Mouse (Mus musculus) G1E-ER4 (cell line): ENCODE results near the gene Nelfb. TPM values are rescaled to one million over a fixed set of nuclear protein-coding genes. Genes with fewer than 3 reads are reported as not detected.

Source experiments
- GATA1 ChIP-seq: IDR thresholded peaks from one replicate; pipeline ENCODE4 v1.8.0; 2012; ENCODE audit warnings: low read length, inconsistent platforms
- polyA plus RNA-seq: library from polyadenylated mRNA; stranded (reverse); fragments of >175 nt; gene quantifications from 2 replicates; pipeline ENCODE4 v1.2.3, GENCODE M21; 2012

The Nelfb gene
- polyA plus RNA-seq, 1 experiment = 34.1 TPM

DNA sequence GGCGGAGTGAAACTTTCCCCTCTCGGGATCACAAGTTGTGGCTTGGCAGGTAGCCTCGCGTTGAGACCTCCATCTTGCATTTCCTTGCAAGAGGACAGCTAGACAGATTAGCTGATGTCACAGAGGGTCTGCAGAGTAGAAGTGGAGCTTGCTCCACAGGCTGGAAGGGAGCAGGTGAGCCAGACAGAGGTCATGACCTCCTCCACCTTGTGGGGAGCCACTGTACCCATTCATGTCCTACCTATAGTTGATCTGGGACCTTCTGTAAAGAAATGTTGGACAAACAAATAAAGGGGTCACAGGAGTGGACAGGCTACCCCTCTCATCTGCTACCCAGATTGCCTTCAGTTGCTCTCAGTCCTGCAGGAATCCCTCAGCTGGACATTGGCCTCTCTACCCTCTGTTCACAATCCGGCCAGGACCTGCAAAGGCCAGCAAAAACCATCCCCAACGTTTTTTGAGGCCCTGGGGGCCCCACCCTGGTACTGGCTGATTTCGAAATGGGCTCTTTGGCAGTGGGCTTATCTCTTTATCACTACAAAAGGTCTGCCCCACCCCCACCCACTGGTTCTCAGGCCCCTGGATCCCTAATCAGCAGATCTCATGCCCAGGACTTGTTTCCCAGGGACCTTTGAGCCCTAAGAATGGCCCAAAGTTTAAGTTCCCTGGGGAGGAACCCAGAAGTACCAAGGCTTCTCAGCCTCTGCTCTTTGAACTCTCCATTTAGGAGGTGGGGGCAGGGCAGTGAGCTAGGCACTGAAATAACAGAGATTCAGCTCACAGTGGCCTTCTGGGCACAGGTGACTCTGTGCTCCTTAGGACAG is 36.2 kb downstream of the Nelfb start:
- no peak for TF ChIP-seq GATA1

DNA sequence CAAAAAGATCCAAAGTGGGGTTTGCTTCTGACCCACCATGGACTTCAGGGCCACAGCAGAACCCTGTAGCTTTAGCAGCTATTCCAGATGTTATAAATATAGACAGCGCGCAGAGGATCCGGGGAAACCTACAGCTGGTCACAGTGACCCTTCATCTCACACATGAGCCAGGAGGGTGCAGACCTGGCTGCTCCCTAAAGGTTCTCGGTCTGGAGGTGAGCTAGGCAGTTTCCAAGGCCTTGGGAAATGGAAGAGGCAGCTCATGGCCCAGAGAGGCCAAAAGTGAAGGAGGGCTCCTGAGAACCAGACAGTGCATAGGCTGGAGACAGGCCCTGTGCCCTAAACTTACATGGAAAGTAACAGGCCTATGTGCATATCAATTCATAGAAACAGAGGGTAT is 37.5 kb downstream of the Nelfb start:
- no peak for TF ChIP-seq GATA1

DNA sequence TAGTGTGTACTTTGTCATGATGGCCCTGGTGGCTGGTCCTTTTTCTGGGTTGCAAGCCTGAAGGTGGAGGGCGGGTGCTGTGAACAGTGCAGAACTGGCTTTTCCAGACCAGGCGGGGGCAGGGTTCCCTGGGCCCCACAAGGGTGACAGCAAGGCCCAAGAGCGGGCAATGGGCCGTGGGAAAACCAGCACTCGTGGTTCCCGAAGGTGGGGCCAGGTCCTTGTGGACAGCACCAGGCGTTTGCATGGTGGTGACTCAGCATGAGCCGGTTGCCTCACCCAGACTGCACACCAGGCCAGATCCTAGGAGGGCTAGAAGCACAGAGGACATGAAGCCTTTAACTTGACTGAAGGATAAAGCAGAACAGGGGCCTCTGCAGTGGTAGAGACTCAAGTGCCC is 38.7 kb downstream of the Nelfb start:
- no peak for TF ChIP-seq GATA1

DNA sequence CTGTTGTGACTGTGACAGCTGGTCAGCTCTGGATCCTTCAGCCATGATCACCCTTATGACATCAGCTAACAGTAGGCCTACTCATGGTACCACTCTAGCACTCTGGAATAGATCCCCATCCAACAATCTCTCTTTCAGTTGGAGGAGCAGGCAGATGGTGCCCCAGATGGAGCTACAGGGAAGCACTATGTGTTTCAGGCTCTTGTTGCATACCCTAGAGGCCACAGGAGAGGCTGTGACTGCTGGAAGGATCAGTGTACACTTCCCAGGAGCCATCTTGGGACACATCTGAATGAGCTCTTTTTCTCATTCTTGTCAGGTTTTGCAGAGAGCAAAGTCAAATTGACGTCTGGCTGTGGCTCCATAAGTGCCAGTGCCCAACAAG is 39.5 kb downstream of the Nelfb start:
- TF ChIP-seq GATA1 = no peak

DNA sequence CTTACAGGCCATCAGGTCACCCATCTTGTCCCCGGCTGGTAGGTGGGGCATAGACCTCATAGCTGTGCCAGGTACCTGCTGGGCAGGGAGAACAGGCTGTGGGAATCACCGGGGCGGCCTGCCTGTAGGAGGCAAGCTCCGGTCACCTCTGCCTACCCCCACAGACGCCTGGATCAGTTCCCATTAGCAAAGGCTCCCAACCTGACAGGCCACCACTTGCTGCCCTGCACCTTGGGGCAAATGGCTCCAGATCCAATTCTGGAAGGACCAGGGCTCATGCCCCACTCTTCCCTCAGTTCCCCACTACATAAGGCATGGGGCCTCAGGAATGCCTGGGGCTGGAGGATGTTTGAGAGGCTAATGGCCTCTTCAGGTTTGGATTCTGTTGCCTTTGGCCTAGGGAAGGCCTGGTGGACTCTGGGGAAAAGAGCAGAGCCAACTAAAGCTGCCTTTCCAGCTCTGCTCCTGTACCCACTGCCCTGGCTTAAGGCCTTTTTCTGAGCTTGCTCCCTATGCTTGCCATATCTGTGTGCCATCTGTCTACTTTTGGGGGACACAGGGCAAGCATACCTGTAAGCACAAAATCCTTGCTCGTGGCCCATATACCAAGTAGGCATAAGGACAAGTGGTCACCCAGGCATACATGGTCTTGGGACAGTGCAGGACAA is 40.1 kb downstream of the Nelfb start:
- TF ChIP-seq GATA1 = no peak

DNA sequence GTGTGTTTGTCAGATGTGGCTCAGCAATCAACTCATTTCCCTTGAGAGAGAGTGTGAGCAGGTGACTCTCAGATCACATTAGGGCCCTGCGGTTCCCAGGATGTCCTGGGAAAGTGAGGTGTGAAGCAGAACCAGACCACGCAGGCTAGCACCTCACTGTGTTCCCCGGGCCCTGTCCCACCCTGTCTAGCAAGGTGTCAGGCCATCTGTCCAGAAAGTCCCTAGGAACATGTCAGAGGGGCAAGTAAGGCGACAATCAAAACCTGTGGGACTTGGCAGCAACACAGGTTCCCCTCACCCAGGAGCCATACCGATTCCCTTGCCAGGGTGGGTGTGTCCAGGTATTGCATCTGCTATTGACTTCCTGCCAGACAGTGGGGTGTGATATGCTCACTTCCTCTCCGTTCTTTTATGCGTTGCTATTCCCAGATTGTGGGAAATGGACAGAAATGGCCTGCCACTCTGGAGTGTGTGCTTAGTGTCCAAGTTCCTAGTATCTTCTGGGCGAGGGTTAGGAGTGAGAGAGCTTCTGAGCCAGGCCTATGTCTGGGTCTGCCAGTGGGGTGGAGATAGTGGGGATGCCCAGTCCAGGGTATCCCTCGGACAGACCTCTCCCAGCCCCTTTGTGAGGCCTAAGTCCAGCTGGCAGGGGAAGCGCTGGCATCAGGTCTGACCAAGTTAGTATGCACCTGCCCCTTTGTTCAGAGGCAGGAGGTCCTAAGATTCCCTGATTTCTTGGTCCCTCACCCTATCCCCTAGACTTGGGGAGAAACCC is 40.8 kb downstream of the Nelfb start:
- no peak for TF ChIP-seq GATA1

DNA sequence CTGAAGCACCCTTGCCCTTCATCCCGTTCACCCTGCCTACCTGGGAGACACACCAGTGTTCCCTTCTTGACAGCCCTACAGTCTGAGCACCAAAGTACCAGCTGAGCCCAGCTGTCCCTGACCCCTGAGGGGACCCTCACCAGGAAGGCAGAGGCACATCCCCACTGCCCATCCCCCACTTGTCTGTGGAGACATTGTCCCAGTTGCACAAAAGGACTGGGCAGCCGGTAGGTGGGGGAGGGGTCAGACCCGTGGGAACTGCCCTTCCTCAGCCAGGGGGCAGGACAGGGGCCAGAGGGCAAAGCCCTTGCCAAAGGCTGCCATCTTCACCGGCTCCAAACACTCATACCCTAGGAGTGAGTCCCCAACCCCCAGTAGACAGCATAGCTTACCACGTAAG is 41.5 kb downstream of the Nelfb start:
- no peak for TF ChIP-seq GATA1

DNA sequence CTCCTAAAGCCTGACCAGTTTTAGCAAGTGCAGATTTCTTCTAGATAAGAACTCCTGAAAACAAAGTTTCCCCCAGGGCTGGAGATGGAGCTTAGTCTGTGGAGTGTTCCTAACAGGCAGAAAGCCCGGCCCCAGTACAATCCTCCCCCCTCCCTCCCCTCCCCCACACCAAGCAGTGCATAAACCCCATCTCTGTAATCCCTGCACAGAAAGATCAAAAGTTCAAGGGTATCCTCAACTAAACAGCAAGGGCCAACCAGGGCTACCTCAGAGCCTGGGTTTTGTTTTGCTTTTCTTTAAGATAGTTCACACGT is 42.7 kb downstream of the Nelfb start:
- TF ChIP-seq GATA1 = no peak

DNA sequence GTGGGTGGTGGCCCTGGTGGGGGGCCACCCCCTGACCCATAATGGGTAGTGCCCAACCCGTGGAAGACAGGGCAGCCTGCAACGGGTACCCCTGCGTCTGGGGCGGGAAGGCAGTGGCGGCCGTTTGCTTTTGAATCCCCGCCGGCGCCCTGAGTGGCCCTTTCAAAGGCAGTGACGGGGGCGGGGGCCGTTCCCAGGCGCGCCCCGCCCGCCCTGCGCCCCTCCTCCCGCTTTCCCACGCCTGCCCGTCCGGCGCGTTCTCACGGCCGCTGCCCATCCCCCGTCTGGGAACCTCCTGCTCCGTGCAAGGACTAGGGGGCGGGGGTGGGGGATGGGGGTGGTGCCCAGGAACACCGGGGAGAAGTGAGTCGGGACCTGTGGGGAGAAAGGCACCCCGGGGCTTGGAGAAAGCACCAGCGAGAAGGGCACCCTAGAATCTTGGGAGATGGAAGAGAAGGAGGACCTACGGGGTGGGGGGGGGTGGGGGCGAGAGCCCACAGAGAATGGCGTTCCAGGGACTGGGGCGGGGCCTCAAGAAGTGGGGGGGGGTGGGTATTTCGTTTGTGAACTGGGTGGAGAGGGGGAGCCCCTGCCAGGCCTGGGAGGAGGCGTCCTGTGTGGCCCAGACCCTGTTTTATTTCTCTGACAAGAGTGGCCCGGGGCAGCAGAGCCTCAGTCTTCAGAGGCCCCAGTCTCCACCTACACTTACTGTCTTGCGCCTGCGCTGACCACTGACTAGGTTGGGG is 43.2 kb downstream of the Nelfb start:
- no peak for TF ChIP-seq GATA1

DNA sequence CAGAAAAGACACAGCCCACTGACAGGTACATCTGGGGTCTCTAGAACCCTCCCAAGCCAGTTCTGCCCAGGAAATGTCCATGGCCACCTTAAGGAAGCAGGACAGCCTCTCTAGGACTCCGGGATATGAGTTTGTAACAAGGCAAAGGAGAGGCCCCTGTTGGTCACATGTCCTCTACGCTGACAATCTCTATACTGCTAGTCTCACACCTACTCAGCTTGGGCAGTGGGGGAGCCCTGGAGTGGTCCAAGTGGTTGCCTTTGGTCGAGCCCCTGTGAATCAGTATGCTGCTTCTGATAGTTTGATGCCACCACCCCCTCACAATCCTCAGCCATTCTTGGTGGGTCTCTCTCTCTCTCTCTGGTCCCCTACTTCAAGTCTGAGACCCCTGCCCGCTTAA is 43.8 kb downstream of the Nelfb start:
- no peak for TF ChIP-seq GATA1

DNA sequence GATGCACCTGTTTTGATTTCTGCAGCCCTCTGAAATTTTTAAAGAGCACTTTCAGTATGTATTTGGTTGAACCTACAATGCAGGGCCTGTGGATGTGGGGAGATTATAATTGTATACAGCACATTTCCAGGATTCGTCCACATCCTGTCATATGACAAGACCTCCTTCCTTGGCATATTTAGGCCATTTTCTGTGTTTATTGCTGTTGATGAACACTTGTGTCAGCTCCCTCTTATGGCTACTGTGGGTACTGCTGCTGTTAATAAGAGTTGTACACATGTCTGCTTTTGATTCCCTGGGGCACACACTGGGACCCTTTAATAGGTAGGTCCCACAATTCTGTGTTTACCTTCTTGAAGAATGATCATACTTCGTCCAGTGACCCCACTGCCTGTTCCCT is 53.6 kb downstream of the Nelfb start:
- no peak for TF ChIP-seq GATA1

DNA sequence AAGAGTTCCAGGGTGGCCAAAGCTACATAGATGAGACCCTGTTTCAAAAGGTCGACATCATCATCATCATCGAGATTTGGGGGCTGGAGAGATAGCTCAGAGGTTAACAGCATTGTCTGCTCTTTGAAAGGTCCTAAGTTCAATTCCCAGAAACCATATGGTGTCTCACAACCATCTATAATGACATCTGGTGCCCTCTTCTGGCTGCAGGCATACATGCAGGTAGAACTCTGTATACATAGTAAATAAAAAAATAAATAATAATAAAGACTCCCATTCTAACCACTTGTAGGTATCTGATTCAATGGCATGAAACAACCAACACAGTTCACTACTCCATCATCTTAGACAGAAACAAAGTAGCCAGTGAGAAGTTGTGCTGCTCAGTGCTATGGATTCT is 54.3 kb downstream of the Nelfb start:
- TF ChIP-seq GATA1 = no peak

DNA sequence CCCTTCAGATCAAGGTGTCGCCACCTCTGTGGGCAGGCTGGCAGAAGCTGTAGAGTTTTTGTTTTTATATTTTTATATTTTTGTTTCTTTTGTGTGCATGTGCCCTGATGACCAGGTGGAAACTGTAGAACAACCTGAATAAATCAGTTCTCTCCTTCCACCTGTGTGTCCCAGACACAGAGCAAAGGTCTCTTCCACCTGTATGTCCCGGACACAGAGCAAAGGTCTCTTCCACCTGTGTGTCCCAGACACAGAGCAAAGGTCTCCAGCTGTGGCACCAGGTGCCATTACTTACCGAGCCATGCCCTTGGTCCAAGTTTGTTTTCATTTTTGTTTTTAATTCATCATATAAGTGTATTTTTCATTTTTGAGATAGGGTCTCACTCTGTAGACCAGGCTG is 55.1 kb downstream of the Nelfb start:
- no peak for TF ChIP-seq GATA1

DNA sequence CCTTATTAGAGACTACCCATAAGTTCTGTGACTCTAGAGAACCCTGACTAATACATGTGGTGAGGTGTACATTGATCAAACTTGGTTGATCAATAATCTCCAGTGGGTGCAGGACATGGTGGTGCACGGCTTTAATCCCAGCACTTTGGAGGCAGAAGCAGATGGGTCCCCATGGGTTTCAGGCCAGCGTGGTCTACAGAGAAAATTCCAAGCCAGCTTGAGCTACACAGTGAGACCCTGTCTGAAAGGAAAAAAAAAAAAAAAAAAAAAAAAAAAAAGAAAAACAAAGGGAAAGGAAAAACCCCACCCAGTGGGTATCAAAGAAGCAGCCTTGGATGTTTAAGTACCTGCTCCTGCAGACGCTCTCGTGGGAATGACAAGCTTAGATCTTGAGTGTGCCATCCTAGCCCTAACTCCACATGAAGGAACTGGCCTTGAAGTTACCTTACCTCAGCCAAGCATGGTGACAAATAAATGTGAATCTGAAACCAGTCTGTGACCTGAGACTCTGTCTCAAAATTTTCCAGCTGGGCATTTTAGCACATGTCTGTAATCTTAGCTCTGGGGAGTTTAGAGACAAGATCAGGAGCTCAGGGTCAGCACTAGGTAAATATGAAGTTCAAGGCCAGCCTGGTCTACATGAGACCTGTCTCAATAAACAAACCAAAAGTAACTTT is 59.9 kb downstream of the Nelfb start:
- no peak for TF ChIP-seq GATA1

Other genes with a start within 250 kb of the Nelfb start
- 18.6 and 22.4 TPM in 2 replicates for gene Dph7, start 249.1 kb downstream of the Nelfb start, polyA plus RNA-seq
- gene Mrpl41, start 236.4 kb downstream of the Nelfb start, polyA plus RNA-seq = 27.3 and 76.2 TPM in 2 replicates
- 4.0 TPM in 2 replicates for gene Pnpla7, start 235.5 kb downstream of the Nelfb start, polyA plus RNA-seq
- 51.6 and 56.3 TPM in 2 replicates for gene Nsmf, start 157.1 kb downstream of the Nelfb start, polyA plus RNA-seq
- not detected in 2 replicates for gene Entpd8, start 131.2 kb downstream of the Nelfb start, polyA plus RNA-seq
- 0.06 and 0.18 TPM in 2 replicates for gene Noxa1, start 116.3 kb downstream of the Nelfb start, polyA plus RNA-seq
- gene Nrarp, start 30.7 kb downstream of the Nelfb start, polyA plus RNA-seq = not detected in 2 replicates
- gene Tor4a, start 14.6 kb downstream of the Nelfb start, polyA plus RNA-seq = 9.9 and 11.1 TPM in 2 replicates
- not detected in 2 replicates for gene Stpg3, start 3.1 kb upstream of the Nelfb start, polyA plus RNA-seq
- 0.09 TPM in 1 of 2 replicates, not detected in the other for gene Fam166a, start 7.3 kb upstream of the Nelfb start, polyA plus RNA-seq
- gene Tubb4b, start 13.2 kb upstream of the Nelfb start, polyA plus RNA-seq = 462 and 587 TPM in 2 replicates
- not detected in 2 replicates for gene Slc34a3, start 22.9 kb upstream of the Nelfb start, polyA plus RNA-seq
- 0.04 and 0.10 TPM in 2 replicates for gene Rnf224, start 25.3 kb upstream of the Nelfb start, polyA plus RNA-seq
- gene Rnf208, start 30.8 kb upstream of the Nelfb start, polyA plus RNA-seq = 23.1 and 29.3 TPM in 2 replicates
- not detected in 2 replicates for gene Cysrt1, start 31.0 kb upstream of the Nelfb start, polyA plus RNA-seq
- gene AL732309.1, start 35.4 kb upstream of the Nelfb start, polyA plus RNA-seq = 0.97 and 2.3 TPM in 2 replicates
- 11.3 and 16.5 TPM in 2 replicates for gene Tmem203, start 44.0 kb upstream of the Nelfb start, polyA plus RNA-seq
- gene Tprn, start 51.1 kb upstream of the Nelfb start, polyA plus RNA-seq = 56.1 and 69.7 TPM in 2 replicates
- gene Ssna1, start 60.9 kb upstream of the Nelfb start, polyA plus RNA-seq = 196 and 198 TPM in 2 replicates
- gene Anapc2, start 61.0 kb upstream of the Nelfb start, polyA plus RNA-seq = 25.4 and 26.3 TPM in 2 replicates
- not detected in 2 replicates for gene Tmem210, start 76.7 kb upstream of the Nelfb start, polyA plus RNA-seq
- not detected in 2 replicates for gene Lrrc26, start 78.4 kb upstream of the Nelfb start, polyA plus RNA-seq
- 0.09 and 0.18 TPM in 2 replicates for gene Grin1, start 107.7 kb upstream of the Nelfb start, polyA plus RNA-seq
- gene Man1b1, start 120.8 kb upstream of the Nelfb start, polyA plus RNA-seq = 18.5 and 26.0 TPM in 2 replicates
- 5.0 and 7.6 TPM in 2 replicates for gene Dpp7, start 144.9 kb upstream of the Nelfb start, polyA plus RNA-seq
- 36.3 and 46.3 TPM in 2 replicates for gene Uap1l1, start 154.2 kb upstream of the Nelfb start, polyA plus RNA-seq
- 139 and 187 TPM in 2 replicates for gene Sapcd2, start 160.8 kb upstream of the Nelfb start, polyA plus RNA-seq
- gene Entpd2, start 184.4 kb upstream of the Nelfb start, polyA plus RNA-seq = not detected in 2 replicates
- gene Npdc1, start 187.9 kb upstream of the Nelfb start, polyA plus RNA-seq = not detected in 2 replicates
- not detected in 2 replicates for gene Fut7, start 211.8 kb upstream of the Nelfb start, polyA plus RNA-seq
- 9.2 and 9.9 TPM in 2 replicates for gene Abca2, start 217.2 kb upstream of the Nelfb start, polyA plus RNA-seq
- not detected in 2 replicates for gene Clic3, start 245.3 kb upstream of the Nelfb start, polyA plus RNA-seq
- 39.7 and 40.3 TPM in 2 replicates for gene Paxx, start 249.6 kb upstream of the Nelfb start, polyA plus RNA-seq